In the genomic region with DNA sequence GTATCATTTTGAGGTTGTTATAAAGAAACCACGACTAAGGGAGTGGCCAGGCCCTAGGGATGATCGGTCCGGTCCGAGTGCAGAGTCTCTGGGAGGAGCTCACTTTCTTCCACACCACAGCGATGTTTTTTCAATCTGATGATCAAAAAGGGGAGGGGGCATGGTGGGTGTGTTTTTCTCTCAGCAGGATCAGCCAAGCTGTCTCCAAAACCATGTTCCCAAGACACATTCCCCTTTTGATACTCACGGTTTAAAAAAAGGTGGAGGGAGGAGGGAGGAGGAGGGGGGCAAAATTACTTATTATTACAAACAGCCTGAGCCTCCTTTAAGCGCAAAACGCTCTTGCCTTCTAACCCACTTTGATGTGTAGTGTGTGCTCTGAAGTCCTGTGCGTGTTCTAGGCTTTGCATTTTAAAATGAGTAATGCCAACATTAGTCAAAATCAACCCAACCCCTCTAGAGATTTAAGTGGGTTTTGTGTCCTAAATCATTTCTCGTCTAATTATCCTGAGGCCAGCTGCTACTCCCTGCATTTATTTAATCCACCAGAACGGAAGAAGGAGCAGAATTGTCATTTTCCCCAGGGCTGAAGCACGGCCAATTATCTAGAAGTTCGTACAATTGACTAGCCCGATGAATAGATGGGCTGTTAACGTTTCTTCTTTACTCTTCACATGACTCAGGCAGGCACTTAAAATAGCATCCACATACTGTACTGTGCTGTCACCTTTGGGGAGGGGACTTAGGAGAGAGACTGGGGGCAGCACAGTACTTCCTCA, we compare ENCODE assay signal across 9 mouse cellular contexts.
A peak's percentile ranks its signal among the peaks of the same experiment; 100 is the strongest.
DNase-seq lines count a peak whose midpoint lies in the region; ATAC-seq and TF ChIP-seq lines count a peak whose summit lies in the region.
"Had no signal": no experiment of that assay in that cellular context is flagged by ENCODE, and none has a peak within 500 bp of the region (broad histone marks: within the 10 kb centered on the region; RNA-seq: fewer than 3 reads in every experiment).

No protein-coding gene starts in this region.

- no peak overlapping the region for H3K27ac ChIP-seq in heart, embryonic 12.5 days (ENCODE audit: poor library complexity, severe bottlenecking)
- no peak overlapping the region for H3K27ac ChIP-seq in embryonic facial prominence, embryonic 10.5 days (replicated peaks)
- peak overlapping the region; percentile 71 for H3K27ac ChIP-seq in hindbrain, embryonic 11.5 days (ENCODE audit: low read depth, low read length)
- H3K27ac ChIP-seq: macrophage had no signal

- DNase-seq in heart, postnatal 10 days = no peak
- no peak for DNase-seq in embryonic facial prominence, embryonic 10.5 days (ENCODE audit: low spot score)
- DNase-seq in hindbrain, embryonic 11.5 days (ENCODE audit: low spot score) = peak; percentile 53
- no peak for DNase-seq in spleen, postnatal 14 days (ENCODE audit: low spot score in 2 of 2)
- no peak for DNase-seq in cerebellum, postnatal 25 days
- DNase-seq in gastrocnemius, adult 8-10 months (ENCODE audit: low spot score in 2 of 2) = no peak

- H3K9me3 ChIP-seq in heart, embryonic 12.5 days (replicated peaks) = no peaks in the 10 kb centered on the region
- H3K9me3 ChIP-seq in embryonic facial prominence, embryonic 10.5 days = no peaks in the 10 kb centered on the region
- H3K9me3 ChIP-seq in hindbrain, embryonic 11.5 days (ENCODE audit: control insufficient read depth, low read length) = no peaks in the 10 kb centered on the region

- H3K4me1 ChIP-seq in heart, embryonic 12.5 days (replicated peaks) = peaks cover 26% of the 10 kb centered on the region
- peaks cover 10% of the 10 kb centered on the region for H3K4me1 ChIP-seq in embryonic facial prominence, embryonic 10.5 days
- H3K4me1 ChIP-seq in hindbrain, embryonic 11.5 days (replicated peaks; ENCODE audit: control insufficient read depth, insufficient read depth, low read length) = no peaks in the 10 kb centered on the region

- intact Hi-C loops in heart, postnatal 10 days (cut with DNase I) = no loop called here

- no peak for TF ChIP-seq POLR2A in myocyte (IDR thresholded peaks at IDR 0.05; ENCODE audit: insufficient read length, low read depth)

- 49% methylated on average over 15 of the region's 15 CpGs for WGBS in heart, embryonic 12.5 days
- WGBS in embryonic facial prominence, embryonic 10.5 days = 36% methylated on average over 15 of the region's 15 CpGs
- 30% methylated on average over 15 of the region's 15 CpGs for WGBS in hindbrain, embryonic 11.5 days

- no peaks in the 10 kb centered on the region for H3K36me3 ChIP-seq in heart, embryonic 12.5 days
- H3K36me3 ChIP-seq in embryonic facial prominence, embryonic 10.5 days (replicated peaks) = no peaks in the 10 kb centered on the region
- no peaks in the 10 kb centered on the region for H3K36me3 ChIP-seq in hindbrain, embryonic 11.5 days (ENCODE audit: control insufficient read depth, insufficient read depth, low read length)
- no peaks in the 10 kb centered on the region for H3K36me3 ChIP-seq in myocyte (ENCODE audit: control insufficient read depth, insufficient read depth)

- no peaks in the 10 kb centered on the region for H3K27me3 ChIP-seq in heart, embryonic 12.5 days (replicated peaks)
- no peaks in the 10 kb centered on the region for H3K27me3 ChIP-seq in embryonic facial prominence, embryonic 10.5 days (replicated peaks; ENCODE audit: low read depth, poor library complexity, severe bottlenecking)
- H3K27me3 ChIP-seq in hindbrain, embryonic 11.5 days (ENCODE audit: control insufficient read depth, insufficient read depth, low read length) = no peaks in the 10 kb centered on the region
- H3K27me3 ChIP-seq in myocyte (ENCODE audit: control insufficient read depth, insufficient read depth, insufficient read length) = no peaks in the 10 kb centered on the region

- 0 out of 2 replicates have a peak overlapping the region, but pooled peaks have one; percentile 13 for H3K9ac ChIP-seq in heart, embryonic 12.5 days
- H3K9ac ChIP-seq in hindbrain, embryonic 11.5 days (ENCODE audit: low read depth, low read length) = no peak overlapping the region

- no peak for ATAC-seq in heart, embryonic 12.5 days (ENCODE audit: insufficient number of reproducible peaks, low FRiP score)
- peak; percentile 84 for ATAC-seq in hindbrain, embryonic 11.5 days (ENCODE audit: low FRiP score)

- H3K4me3 ChIP-seq in heart, embryonic 12.5 days = no peak overlapping the region
- H3K4me3 ChIP-seq in embryonic facial prominence, embryonic 10.5 days = 0 out of 2 replicates have a peak overlapping the region, but pooled peaks have one; percentile 8
- no peak overlapping the region for H3K4me3 ChIP-seq in hindbrain, embryonic 11.5 days (ENCODE audit: low read depth, low read length)
- peak overlapping the region; percentile 11 for H3K4me3 ChIP-seq in myocyte

- no peak overlapping the region for H3ac ChIP-seq in myocyte (ENCODE audit: control insufficient read depth, insufficient read length)

- no peaks in the 10 kb centered on the region for H3K79me2 ChIP-seq in myocyte (ENCODE audit: control insufficient read depth, insufficient read depth)

- peak overlapping the region; percentile 21 for H3K4me2 ChIP-seq in heart, embryonic 12.5 days
- H3K4me2 ChIP-seq in hindbrain, embryonic 11.5 days (replicated peaks; ENCODE audit: low read depth, low read length) = peak overlapping the region; percentile 14; the same call in 1 of the 2 replicates
- peak overlapping the region; percentile 91 for H3K4me2 ChIP-seq in myocyte (ENCODE audit: low read depth)

TF ChIP-seq in myocyte, 11 proteins besides CTCF, POLR2A, EP300 and RAD21:
- TF ChIP-seq REST (IDR thresholded peaks at IDR 0.05; ENCODE audit: insufficient read depth, insufficient read length) = no peak
- no peak for TF ChIP-seq MYOD1 (IDR thresholded peaks at IDR 0.05; ENCODE audit: control insufficient read depth in 1 of 3, insufficient read length in 2 of 3, low read depth in 2 of 3)
- no peak for TF ChIP-seq TCF3 (IDR thresholded peaks at IDR 0.05; ENCODE audit: insufficient read length, low read depth)
- TF ChIP-seq MAX (IDR thresholded peaks at IDR 0.05; ENCODE audit: low read depth) = no peak
- no peak for TF ChIP-seq SRF (IDR thresholded peaks at IDR 0.05; ENCODE audit: control insufficient read depth, insufficient read length, low read depth)
- TF ChIP-seq MYOG (IDR thresholded peaks at IDR 0.05; ENCODE audit: control insufficient read depth in 1 of 3, insufficient read depth in 1 of 3, insufficient read length in 2 of 3, low read depth in 2 of 3) = no peak
- TF ChIP-seq USF1 (IDR thresholded peaks at IDR 0.05; ENCODE audit: low read depth) = no peak
- TF ChIP-seq POLR2AphosphoS2 (IDR thresholded peaks at IDR 0.05; ENCODE audit: insufficient read length, low read depth) = no peak
- TF ChIP-seq TCF12 (IDR thresholded peaks at IDR 0.05; ENCODE audit: insufficient read depth, poor library complexity, severe bottlenecking) = no peak
- no peak for TF ChIP-seq CEBPB (IDR thresholded peaks at IDR 0.05; ENCODE audit: insufficient read depth, poor library complexity, severe bottlenecking)
- TF ChIP-seq E2F4 (IDR thresholded peaks at IDR 0.05; ENCODE audit: insufficient read depth) = no peak

Comparison
In these comparisons a context has a peak if more than half of its experiments do, and no peak if none do; other contexts are left out.
1. H3K4me2 ChIP-seq: peak in every context shown above with its lines; median percentile 91 in myocyte; 21 in heart, embryonic 12.5 days; 14 in hindbrain, embryonic 11.5 days.
2. H3K4me3 ChIP-seq: peak in embryonic facial prominence, embryonic 10.5 days (single experiment) and myocyte (single experiment); none in heart, embryonic 12.5 days (single experiment) and hindbrain, embryonic 11.5 days (single experiment).